Mouse (Mus musculus): ENCODE results near the gene Misp.

- TF ChIP-seq CTCF (IDR thresholded peaks at IDR 0.05; ENCODE audit: control insufficient read depth, insufficient read depth, low read length) (no peak), POLR2A (IDR thresholded peaks at IDR 0.05; ENCODE audit: borderline replicate concordance, control insufficient read depth, low read depth, low read length) (no peak)
These were observed 36.6 kb downstream of the Misp start for GRCm38 (mm10) chr10:79857452-79857811.
